Mouse (Mus musculus) mesoderm, embryonic 11.5 days (tissue): ENCODE data around the gene Gas7.
A peak's percentile ranks its signal among the peaks of the same experiment; 100 is the strongest.

Source experiments
- DNase-seq: peaks from one replicate; pipeline ENCODE4 v3.0.0-alpha.2; 2012; ENCODE audit warnings: low read depth, low spot score

The Gas7 gene

GRCm38 (mm10) chr11:67568815-67569214, 113.6 kb downstream of the Gas7 start:
- DNase-seq: no peak

- DNase-seq: peak; percentile 32
These were observed 115.7 kb downstream of the Gas7 start for GRCm38 (mm10) chr11:67570947-67571346.

DNA sequence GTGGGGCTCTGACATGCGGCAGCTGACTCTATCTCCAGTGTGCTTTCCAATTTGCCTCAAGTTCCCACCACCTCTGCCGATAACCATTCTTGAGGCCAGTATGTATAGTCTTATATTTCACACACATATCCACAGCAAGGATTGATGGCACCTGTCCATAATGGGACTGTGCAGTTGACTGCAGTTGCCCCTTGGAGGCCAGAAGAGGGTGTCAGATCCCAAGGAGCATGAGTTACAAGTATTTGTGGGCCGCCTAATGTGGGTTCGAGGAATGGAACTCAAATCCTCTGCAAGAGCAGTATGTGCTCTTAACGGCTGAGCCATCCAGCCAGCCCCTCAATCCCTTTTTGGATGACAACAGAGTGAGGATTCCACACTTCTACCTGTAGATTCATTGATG, 119.1 kb downstream of the Gas7 start:
- DNase-seq: no peak

DNA sequence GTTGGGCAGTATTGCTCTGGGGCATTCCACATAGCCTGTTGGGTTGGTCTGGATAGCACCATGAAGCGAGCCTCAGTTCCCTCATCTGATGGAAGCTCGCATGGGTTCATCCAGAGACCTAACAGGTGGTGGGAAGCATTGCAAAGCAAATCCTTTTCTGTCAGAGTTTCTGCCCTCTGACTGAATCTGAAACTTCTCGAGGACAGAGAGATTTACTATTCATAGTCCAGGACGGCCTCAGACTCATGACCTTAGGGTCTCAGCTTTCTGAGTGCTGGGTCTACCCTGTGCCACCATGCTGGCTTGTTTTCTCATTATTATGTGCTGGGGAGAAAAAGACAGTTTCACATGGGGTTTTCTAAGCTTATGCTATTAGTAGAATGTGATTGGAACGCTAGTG, 122.2 kb downstream of the Gas7 start:
- DNase-seq: no peak

- DNase-seq: no peak
These were observed 122.8 kb downstream of the Gas7 start for GRCm38 (mm10) chr11:67577994-67578393.

DNA sequence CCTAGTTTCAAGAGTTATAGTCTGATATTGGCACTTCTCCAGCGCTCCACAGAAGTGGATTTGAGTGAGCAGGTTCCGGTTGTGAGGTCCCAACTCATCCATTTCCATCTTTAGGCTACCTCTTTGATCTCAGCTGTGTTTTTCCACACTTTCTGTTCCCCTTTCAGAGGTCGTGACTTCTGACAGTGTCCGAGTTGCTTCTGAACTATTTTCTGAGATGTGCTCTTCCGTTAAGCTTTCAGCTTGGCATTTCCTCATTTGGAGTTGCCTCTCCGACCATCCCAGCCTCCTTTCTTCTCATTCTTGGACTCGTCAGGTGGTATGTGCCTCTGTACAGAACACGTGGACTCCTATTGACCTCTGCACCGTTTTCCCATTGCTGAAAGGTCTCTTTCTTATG, 123.9 kb downstream of the Gas7 start:
- no peak for DNase-seq

DNA sequence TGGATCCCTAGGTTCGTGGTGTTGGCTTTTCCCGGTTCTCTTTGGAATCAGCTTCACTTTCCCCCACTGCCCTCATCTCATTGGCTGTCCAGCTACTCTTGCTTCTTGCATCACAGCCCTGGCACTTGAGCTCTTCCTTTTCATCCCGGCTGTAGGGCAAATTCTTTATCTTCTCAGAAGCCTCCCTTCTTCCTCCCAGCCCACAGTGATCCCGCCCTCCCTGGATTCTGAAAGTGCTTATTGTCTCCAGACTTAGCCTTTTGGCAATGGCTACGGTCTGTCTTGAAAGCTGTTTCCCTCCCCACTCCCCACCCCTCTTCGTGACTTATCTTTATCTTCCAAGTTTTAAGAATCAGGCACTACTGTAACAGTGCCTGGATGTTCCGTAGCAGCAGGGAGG, 126.3 kb downstream of the Gas7 start:
- DNase-seq: no peak

DNA sequence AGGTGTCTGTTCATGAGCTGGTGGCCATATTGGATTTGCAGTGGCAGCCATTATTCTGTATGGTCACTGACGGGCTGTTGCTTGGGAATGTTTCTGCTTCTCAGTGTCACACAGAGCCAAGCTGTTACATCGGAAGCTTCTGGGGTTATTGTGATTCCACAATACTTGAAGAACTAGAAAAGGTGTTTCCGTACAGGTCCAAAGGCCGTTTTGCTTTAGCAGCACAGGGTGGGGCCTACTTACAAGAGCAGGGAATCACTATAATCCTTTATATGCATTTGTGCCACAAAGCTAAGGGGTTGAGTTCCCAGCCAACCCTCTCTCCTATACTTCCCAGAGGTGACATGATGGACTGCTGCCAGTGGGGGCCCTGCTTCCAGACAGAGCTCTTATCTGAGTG, 127.3 kb downstream of the Gas7 start:
- DNase-seq: no peak

DNA sequence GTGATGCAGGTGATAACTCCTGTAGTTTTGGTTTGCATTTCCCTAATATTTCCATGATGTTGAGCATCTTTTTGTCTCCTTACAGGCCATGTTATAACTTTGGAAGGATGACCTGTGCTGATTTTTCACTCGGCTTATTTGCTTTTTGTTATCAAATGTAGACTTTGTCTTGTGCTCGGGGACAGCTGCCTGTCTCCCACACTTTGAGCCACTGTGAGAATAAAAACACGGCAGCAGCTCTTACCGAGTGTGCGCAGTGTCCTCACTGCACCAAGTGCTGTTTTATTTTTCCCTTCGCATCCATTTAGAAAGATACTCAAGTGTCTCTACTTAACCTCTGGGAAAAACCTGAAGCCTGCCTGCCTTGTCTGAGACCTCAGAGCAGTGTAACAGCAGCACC, 129.8 kb downstream of the Gas7 start:
- no peak for DNase-seq

DNA sequence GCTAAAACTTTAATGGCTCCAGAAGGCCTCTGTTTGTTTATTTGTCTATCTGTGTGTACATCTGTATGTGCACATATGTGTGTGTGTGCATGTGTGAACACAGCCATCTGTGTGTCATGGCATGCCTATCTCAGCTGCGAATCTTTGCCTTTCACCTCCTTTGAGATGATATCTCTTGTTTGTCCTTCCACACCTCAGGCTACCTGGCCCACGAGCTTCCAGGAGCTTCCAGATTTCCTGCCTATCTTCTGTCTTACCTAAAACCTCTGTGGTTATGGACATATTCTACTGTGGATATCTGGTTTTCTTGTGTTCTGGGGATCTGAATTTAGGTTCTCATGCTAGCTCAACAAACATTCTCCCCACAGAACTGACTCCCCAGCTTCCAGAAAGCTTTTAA, 130.4 kb downstream of the Gas7 start:
- DNase-seq: no peak

- DNase-seq: peak; percentile 21
These were observed 131.2 kb downstream of the Gas7 start for GRCm38 (mm10) chr11:67586231-67586994.

- no peak for DNase-seq
These were observed 133.1 kb downstream of the Gas7 start for GRCm38 (mm10) chr11:67588196-67588827.

DNA sequence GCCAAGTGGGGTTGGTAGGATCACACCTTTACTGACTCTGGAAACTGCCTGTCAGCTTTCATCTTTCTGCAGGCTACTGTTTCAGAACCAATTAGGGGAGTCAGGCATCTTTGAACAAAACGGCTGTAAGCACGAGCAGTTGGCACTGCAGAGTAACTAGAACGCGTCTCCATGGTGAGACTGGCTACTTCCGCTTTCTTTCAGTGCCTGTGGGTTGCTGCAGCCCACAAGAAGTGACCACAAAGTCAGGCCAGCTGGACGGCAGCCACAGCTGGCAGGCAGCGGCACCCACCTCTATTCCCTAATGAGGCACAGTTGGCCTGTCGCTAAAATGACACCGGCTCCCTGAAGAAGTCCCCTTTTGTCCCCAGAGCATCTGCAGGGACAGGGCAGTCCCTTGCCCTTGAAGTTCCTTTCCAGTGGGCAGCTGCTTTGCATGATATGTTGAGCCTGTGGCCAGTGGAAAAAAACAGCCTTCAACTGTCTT, 133.6 kb downstream of the Gas7 start:
- DNase-seq: no peak

DNA sequence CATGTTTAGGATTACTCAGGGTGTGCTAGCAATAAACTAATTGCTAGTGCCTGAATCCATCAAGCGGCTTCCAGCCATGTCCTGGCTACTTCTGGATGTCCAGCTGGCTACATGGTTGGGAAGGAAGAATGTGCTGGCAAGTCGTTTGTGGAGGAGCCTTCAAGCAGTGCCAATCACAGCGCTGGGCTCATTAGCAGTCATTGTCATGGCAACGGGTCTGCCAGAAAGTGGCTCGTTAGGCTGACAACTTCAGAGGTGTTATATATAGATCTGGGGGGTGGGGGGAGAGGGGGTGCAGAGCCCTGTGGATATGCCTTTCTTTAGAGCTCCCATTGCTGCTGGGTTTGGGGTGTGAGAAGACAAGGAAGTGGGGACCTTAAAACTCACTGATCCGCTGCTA, 141.0 kb downstream of the Gas7 start:
- peak; percentile 17 for DNase-seq

- no peak for DNase-seq
These were observed 141.6 kb downstream of the Gas7 start for GRCm38 (mm10) chr11:67596856-67597255.

DNA sequence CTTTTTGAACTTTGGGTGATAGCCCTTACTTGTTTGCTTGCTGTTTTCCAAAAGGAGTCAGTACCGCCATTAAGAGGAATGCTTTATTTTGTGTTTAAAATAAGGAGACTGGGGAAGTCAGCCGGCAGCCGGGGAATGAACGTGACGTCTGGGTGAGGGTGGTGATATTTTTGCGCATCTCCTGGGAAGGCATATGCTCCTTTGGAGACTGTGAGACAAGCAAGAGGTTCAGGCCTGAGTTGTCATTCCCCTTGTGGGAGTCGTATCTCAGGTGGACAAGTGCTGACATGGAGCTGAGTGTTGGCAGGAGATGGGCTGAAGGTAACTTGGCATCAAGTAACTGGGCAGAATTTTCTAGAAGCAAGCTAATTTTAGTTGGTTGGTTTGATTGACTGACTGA, 142.2 kb downstream of the Gas7 start:
- no peak for DNase-seq

GRCm38 (mm10) chr11:67599141-67599540, 143.9 kb downstream of the Gas7 start:
- DNase-seq: no peak

DNA sequence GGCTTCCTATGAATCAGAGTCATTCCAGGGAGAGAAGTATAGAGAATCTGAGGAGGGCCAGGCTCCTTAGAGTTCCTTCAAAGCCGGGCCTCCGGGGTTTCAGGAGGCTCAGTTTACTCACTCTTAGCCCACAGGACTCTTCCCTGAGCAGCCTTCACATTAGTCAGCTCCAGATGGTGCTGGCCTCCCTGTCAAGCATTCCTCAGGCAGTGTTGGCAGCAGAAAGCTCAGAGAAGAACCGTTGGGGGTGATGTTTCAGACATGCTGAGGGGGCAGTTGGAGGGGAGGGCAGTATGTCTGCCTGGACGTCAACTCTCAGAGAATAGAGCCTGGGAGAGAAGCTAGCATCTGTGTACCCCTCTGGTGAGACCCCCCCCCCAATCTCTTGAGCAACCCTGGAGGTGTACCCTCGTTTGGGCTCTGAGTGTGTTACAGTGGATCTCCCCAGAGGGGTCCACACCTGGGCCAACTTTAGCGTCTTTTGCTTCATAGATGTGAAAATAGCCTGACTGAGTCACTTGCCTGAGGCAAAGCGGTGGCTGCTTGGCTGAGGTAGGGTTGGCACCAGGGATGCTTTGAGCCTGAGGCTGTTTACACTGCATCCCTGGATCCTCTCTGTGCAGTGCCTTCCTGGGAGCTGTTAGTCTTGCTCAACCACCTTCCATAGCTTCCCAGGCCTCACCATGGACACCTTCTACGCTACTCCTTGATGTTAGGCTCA, 145.6 kb downstream of the Gas7 start:
- no peak for DNase-seq

- no peak for DNase-seq
These were observed 147.6 kb downstream of the Gas7 start for GRCm38 (mm10) chr11:67602711-67603369.

- DNase-seq: no peak
These were observed 149.2 kb downstream of the Gas7 start for GRCm38 (mm10) chr11:67604481-67604880.

DNA sequence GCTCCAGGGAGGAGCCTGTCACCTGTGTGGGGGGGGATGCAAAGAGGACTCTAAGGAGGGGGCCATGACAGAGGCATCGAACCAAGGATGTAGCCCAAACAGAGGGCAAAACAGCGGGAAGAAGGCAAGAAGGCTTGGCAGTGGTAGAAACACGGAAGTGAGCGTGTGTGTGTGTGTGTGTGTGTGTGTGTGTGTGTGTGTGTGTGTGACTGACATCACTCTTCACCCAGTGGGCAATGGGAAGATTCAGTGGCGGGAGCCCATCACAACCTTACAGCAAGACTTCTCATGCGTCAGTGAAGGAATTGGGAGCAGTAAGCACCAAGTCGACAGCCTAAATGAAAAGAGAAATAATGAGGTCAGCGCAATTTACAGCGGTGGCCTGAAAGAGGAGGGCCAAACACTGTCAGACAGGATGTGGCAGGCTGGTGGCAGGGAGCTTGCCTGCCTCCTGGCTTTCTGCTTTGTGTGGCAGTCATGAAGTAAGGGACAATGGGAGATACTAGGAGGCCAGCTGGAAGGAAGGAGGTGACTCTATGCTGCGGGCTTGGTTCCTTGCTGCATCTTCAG, 153.0 kb downstream of the Gas7 start:
- DNase-seq: no peak
